Mouse (Mus musculus) bone marrow macrophage, adult 2 months (primary cell): Measurements from ENCODE around the gene Armc8.

Experiments
- CTCF ChIP-seq: IDR thresholded peaks from 2 replicates; pipeline ENCODE4 v1.5.1; 2012; ENCODE audit warnings: low read depth, mild to moderate bottlenecking, low read length, moderate library complexity
- POLR2A ChIP-seq: IDR thresholded peaks from 2 replicates; pipeline ENCODE4 v1.6.1; 2012; ENCODE audit warnings: mild to moderate bottlenecking, low read depth, low read length, borderline replicate concordance

GRCm38 (mm10) chr9:99432478-99432877, 136.2 kb downstream of the Armc8 start:
- no peak for TF ChIP-seq CTCF
- no peak for TF ChIP-seq POLR2A
